Mouse (Mus musculus): ENCODE measurements at regions not wholly inside any gene's neighbourhood (a gene's known extent, or its start where the extent isn't known, plus 50 kb on each side); places are given as distances from the start of the nearest gene placed in this dataset.
A peak's percentile ranks its signal among the peaks of the same experiment; 100 is the strongest.

- DNase-seq = peak; percentile 8
Observed at GRCm38 (mm10) chr19:13980988-13981630, 67.8 kb downstream of the Olfr1505 start.

- no peak for DNase-seq
Observed at GRCm38 (mm10) chr19:13982823-13983222, 69.5 kb downstream of the Olfr1505 start.

Data from gastrocnemius, postnatal 10 days (tissue).